Mouse (Mus musculus): ENCODE measurements around the gene Csrp3. TPM values are rescaled to one million over a fixed set of nuclear protein-coding genes. Genes with fewer than 3 reads are reported as not detected.

Csrp3 gene
- total RNA-seq, 1 experiment from 2014 or later = not detected

- ATAC-seq (ENCODE audit: extremely low read depth, insufficient number of reproducible peaks, low FRiP score, poor library complexity, severe bottlenecking) = no peak
Observed at GRCm38 (mm10) chr7:48836949-48837348, 10.9 kb downstream of the Csrp3 start.

DNA sequence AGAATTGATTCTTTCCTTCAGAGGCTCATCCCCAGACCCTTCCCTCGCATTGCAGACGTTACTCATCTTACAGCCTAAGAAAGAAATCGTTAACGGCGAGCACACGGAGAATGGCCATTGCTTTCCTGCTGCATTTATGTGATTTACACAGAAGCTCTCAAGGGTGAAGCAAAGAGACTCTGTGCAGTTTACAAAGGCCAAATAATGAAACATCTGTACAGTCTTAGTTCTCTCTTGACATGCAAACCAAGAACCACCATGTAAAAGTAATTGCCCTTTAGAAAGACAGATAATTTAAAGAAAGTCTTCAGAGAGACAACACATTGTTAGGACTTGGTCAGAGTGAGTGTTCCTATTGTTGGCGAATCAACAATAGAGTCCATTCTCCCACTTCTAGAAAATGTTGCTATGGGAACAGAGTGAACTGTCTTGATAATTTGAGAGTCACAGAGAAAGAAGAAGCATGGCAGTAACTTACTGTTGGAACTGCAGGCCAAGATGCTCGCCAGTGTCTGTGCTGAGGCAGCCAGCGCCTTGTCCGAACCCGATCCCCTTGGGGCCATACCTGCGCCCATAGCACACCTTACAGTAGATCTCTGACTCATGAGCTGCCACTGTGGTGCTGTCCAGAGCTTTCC, 12.7 kb downstream of the Csrp3 start:
- no peak for ATAC-seq (ENCODE audit: extremely low read depth, insufficient number of reproducible peaks, low FRiP score, poor library complexity, severe bottlenecking)

- no peak for ATAC-seq (ENCODE audit: extremely low read depth, insufficient number of reproducible peaks, low FRiP score, poor library complexity, severe bottlenecking)
Observed at GRCm38 (mm10) chr7:48834371-48834970, 13.4 kb downstream of the Csrp3 start.

DNA sequence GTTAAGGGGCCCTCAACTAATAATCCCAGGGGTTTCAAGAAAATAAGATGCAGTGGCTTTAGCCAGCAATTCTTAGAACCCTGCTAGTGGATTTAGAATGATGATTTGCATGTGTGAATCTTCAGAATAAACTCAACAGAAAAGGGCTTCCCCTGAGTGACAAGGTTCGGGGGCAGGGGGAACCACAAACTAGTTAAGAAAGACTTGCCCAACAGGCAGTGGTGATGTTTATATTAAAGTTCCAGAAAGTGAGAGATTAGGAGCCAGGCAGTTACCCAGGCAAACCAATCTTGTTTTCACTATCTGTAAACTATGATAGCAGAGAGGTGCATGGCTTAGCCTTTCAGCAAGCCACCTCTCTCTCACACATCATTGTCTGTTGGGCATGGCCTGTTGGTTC, 15.1 kb downstream of the Csrp3 start:
- ATAC-seq (ENCODE audit: extremely low read depth, insufficient number of reproducible peaks, low FRiP score, poor library complexity, severe bottlenecking) = no peak

- no peak for ATAC-seq (ENCODE audit: extremely low read depth, insufficient number of reproducible peaks, low FRiP score, poor library complexity, severe bottlenecking)
Observed at GRCm38 (mm10) chr7:48830395-48830794, 17.4 kb downstream of the Csrp3 start.

GRCm38 (mm10) chr7:48829177-48829910, 18.5 kb downstream of the Csrp3 start:
- ATAC-seq (ENCODE audit: extremely low read depth, insufficient number of reproducible peaks, low FRiP score, poor library complexity, severe bottlenecking) = no peak

- no peak for ATAC-seq (ENCODE audit: extremely low read depth, insufficient number of reproducible peaks, low FRiP score, poor library complexity, severe bottlenecking)
Observed at GRCm38 (mm10) chr7:48825170-48825569, 22.7 kb downstream of the Csrp3 start.

DNA sequence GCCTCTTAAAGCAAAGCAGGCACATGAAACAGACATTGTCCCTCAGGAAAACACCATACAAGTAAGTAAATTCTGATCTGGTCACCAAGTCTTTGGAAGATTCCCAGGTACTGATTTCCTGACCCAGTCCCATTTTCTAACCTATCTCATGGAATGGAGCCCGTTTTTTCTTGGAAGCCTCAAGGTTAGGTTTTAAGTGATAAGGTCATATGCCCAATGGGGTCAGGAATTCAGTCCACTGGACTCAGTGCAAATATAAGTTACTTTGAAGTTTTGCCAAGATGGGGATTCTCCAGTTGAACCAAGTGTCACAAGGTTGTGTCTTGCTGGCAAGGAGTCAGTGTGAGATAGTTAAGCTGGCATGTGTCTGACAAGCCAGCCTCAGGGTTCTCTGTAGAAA, 23.2 kb downstream of the Csrp3 start:
- ATAC-seq (ENCODE audit: extremely low read depth, insufficient number of reproducible peaks, low FRiP score, poor library complexity, severe bottlenecking) = no peak

GRCm38 (mm10) chr7:48823621-48824020, 24.2 kb downstream of the Csrp3 start:
- ATAC-seq (ENCODE audit: extremely low read depth, insufficient number of reproducible peaks, low FRiP score, poor library complexity, severe bottlenecking) = no peak

DNA sequence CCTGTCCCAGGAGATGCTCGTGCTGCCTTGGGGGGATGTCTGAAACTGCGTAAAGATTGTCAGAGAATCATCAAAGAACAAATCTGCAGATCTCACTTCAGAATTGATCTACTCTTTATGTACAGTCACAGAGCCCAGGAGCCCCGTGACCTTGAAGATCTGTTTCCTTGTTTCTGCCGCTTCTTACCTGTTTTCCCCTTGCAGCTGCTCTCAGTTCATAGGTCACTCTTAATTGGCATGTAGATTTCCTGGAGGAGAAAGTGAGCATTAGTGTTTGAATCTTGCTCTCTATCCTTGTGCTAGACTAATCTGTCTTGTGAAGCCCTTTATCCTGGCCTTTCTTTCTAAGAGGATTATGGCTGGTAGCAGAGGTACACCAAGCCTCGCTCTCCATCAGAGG, 26.2 kb downstream of the Csrp3 start:
- ATAC-seq (ENCODE audit: extremely low read depth, insufficient number of reproducible peaks, low FRiP score, poor library complexity, severe bottlenecking) = no peak

- ATAC-seq (ENCODE audit: extremely low read depth, insufficient number of reproducible peaks, low FRiP score, poor library complexity, severe bottlenecking) = no peak
Observed at GRCm38 (mm10) chr7:48813594-48813993, 34.2 kb downstream of the Csrp3 start.

DNA sequence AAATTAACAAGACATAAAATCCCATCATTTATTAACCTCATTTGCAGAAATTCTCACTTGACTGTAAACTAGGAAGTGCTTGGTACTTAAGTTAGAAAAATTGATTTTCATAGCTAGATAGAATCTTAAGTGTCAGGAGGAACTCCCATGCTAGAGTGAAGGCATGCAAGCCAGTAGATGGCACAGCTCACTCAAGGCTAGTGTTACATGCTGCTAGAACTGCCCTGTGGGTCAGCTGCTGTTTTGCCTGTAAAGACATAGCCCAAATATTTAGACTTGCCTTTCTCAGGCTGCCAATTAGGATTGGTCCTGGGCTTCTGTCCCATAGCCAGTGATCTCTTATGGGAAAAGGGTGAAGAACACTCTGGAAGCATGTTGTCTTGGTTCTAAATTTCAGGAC, 35.5 kb downstream of the Csrp3 start:
- ATAC-seq (ENCODE audit: extremely low read depth, insufficient number of reproducible peaks, low FRiP score, poor library complexity, severe bottlenecking) = no peak

- ATAC-seq (ENCODE audit: extremely low read depth, insufficient number of reproducible peaks, low FRiP score, poor library complexity, severe bottlenecking) = no peak
Observed at GRCm38 (mm10) chr7:48810652-48811051, 37.2 kb downstream of the Csrp3 start.

DNA sequence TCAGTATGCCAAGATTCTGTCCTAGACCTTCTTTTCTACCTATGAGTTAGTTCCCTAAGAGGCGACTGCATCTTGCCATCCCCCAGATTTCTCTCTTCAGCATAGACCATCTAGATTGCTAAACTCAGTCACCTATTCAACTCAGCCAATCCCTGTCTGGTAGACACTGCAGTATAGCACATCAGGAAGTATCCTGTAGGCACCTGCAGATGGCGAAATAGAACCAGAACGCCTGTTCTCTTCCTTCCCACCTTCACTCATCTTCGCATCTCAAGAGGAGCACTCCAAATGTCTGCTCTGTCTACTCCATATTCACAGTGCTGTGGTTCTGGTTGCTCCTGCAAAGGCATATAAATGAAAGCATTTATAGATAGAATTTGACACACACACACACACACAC, 41.2 kb downstream of the Csrp3 start:
- ATAC-seq (ENCODE audit: extremely low read depth, insufficient number of reproducible peaks, low FRiP score, poor library complexity, severe bottlenecking) = no peak

GRCm38 (mm10) chr7:48803381-48803780, 44.5 kb downstream of the Csrp3 start:
- ATAC-seq (ENCODE audit: extremely low read depth, insufficient number of reproducible peaks, low FRiP score, poor library complexity, severe bottlenecking) = no peak

- ATAC-seq (ENCODE audit: extremely low read depth, insufficient number of reproducible peaks, low FRiP score, poor library complexity, severe bottlenecking) = no peak
Observed at GRCm38 (mm10) chr7:48795130-48795529, 52.7 kb downstream of the Csrp3 start.

GRCm38 (mm10) chr7:48791412-48791811, 56.4 kb downstream of the Csrp3 start:
- no peak for ATAC-seq (ENCODE audit: extremely low read depth, insufficient number of reproducible peaks, low FRiP score, poor library complexity, severe bottlenecking)

GRCm38 (mm10) chr7:48790117-48790516, 57.7 kb downstream of the Csrp3 start:
- ATAC-seq (ENCODE audit: extremely low read depth, insufficient number of reproducible peaks, low FRiP score, poor library complexity, severe bottlenecking) = no peak

- ATAC-seq (ENCODE audit: extremely low read depth, insufficient number of reproducible peaks, low FRiP score, poor library complexity, severe bottlenecking) = peak; percentile 97
Observed at GRCm38 (mm10) chr7:48788851-48789572, 58.8 kb downstream of the Csrp3 start, which contains the start of gene Zdhhc13. Gene Zdhhc13, plus strand, starts transcription at chr7:48789003.

- ATAC-seq (ENCODE audit: extremely low read depth, insufficient number of reproducible peaks, low FRiP score, poor library complexity, severe bottlenecking) = peak; percentile 64
Observed at GRCm38 (mm10) chr7:48788348-48788747, 59.5 kb downstream of the Csrp3 start.

Measured in neutrophil, adult 5-6 weeks (primary cell).